Mouse (Mus musculus) right cerebral cortex, postnatal 25 days (tissue): ENCODE data around the gene Olfr303.
"Not testable (repeated sequence)": the region's sequence is repeated elsewhere in the genome, so short reads cannot be mapped to it uniquely, and the experiment has no call there.

Experiments used
- DNase-seq: peaks from one replicate; pipeline ENCODE4 v3.0.0; 2022

The Olfr303 gene

GRCm38 (mm10) chr7:86397689-86398088 lies at the start of gene Olfr303:
Gene Olfr303, minus strand, starts transcription at chr7:86397789.
- DNase-seq = no peak

- no peak for DNase-seq
Observed at GRCm38 (mm10) chr7:86403546-86403945, 6.0 kb upstream of the Olfr303 start, which contains the start of gene Olfr301. Gene Olfr301, plus strand, starts transcription at chr7:86403846.

DNA sequence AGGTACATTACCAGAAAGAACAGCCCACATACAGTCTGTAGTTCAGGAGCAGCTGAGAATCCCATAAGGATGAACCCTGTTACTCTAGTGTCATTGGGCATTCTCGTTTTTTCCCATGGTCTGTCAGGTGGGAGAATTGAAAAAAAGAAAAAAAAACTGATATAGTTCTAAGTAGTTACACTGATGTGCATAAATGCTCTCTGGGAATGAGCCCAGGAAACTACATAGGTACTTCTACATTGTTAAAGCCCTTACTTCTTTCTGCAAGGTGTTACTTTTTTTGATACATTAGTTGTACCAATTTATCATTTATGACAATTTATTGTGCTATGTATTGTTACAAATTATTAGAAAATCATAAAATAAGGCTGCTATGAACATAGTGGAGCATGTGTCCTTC lies 11.0 kb downstream of the Olfr303 start, which contains the start of gene Olfr304:
Olfr304 (minus strand) TSS at position 101 of the 400 bp plus-strand sequence.
- no peak for DNase-seq

- no peak for DNase-seq
Observed at GRCm38 (mm10) chr7:86385769-86386168, 11.8 kb downstream of the Olfr303 start.

DNA sequence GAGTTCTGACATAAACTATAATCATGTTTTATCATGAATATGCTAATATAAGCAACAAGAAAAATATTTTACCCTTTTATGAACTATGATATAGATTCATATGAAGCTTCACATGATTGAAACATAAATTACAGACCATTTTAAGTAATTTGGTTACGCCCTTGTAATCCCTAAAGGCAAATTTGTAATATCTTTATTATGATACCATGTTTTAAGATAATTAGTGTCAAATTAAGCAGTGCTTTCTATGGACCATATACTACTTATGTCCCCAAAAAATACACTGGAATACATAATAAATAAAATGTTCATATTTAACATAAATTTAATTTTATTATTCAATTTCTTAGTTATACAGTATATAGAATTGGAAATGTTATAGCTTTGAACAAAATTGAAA lies 30.8 kb downstream of the Olfr303 start, which contains the start of gene Olfr305:
Olfr305 (minus strand) TSS at position 101 of the 400 bp plus-strand sequence.
- no peak for DNase-seq

- DNase-seq = not testable (repeated sequence)
Observed at GRCm38 (mm10) chr7:86346296-86346695, 51.3 kb downstream of the Olfr303 start.

- no peak for DNase-seq
Observed at GRCm38 (mm10) chr7:86344253-86344652, 53.3 kb downstream of the Olfr303 start.

DNA sequence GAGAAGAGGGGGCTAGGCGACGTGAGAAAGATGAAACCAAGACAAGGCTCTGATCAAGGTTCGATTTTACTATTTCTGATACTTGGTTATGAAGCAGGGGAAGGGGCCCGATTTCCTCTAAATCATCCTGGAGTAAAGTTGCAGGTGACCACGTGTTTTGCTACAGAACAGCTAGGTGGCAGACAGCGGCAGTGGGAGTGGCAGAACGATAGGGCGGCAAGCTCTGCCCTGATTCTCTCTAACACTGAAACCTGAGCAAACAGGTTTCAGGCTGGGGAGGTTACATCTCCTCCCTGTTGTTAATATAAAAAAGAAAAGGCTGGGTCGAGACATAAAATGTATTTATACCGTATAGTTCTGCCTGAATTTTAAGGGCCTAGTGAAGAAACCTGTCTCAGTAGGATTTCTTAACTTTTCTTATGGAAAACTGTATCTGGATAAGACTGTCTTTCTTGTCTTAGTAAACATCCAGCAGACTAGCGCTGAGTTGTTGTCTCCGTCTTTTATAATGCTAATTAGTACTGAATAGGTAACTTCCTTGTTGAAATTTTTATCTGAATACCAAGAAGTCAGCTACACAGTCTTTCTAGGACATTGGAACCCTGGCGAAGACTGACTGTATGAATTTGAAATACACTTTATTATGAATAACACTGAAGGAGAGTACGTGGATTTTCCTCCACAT lies 54.6 kb downstream of the Olfr303 start:
- DNase-seq = no peak
